Mouse (Mus musculus) G1E (cell line): ENCODE results near the gene Akain1.

Experiments
- CTCF ChIP-seq: IDR thresholded peaks from 2 replicates; pipeline ENCODE4 v1.5.1; 2012; ENCODE audit warnings: low read depth, low read length, inconsistent platforms, mixed read lengths
- GATA1 ChIP-seq: IDR thresholded peaks from 2 replicates; pipeline ENCODE4 v1.6.1; 2012; ENCODE audit warnings: borderline replicate concordance, low read length, inconsistent platforms, mixed read lengths
- TAL1 ChIP-seq: conservative IDR thresholded peaks from 2 replicates; pipeline ENCODE4 v1.6.1; 2012; ENCODE audit warnings: low read depth, low read length, inconsistent platforms, mixed read lengths

- TF ChIP-seq CTCF (no peak), TAL1 (no peak), GATA1 (no peak)
These were observed 53.2 kb downstream of the Akain1 start for GRCm38 (mm10) chr17:69492368-69492767.
